Mouse (Mus musculus): ENCODE measurements around the gene Tsks.

DNA sequence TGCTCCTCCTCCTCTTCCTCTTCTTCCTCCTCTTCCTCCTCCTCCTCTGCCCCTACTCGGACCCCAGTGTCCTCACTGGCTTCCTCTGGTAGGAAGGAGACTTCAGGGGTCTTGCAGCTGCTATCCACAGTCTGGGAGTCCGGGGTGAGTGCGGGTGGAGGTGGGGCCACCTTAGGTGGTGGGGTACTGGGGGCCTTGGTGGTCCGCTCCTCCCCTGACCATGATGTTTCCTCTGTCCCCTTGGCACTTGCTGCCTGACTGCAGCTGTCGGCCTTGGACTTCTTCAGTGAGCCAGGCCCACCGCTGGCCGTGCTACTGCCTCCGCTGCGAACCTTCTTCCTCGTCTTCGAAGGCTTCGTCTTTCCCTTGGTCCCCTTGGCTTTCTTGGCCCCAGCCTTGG is 63.5 kb downstream of the Tsks start:
- TF ChIP-seq CTCF (IDR thresholded peaks at IDR 0.05; ENCODE audit: low read depth) (no peak), EP300 (optimal IDR thresholded peaks at IDR 0.05) (no peak)

Data from stomach, postnatal 0 days (tissue).